Mouse (Mus musculus) urinary bladder, postnatal 25 days (tissue): ENCODE measurements at regions not wholly inside any gene's neighbourhood (a gene's known extent, or its start where the extent isn't known, plus 50 kb on each side); places are given as distances from the start of the nearest gene placed in this dataset.

Experiments
- DNase-seq: peaks from one replicate; pipeline ENCODE4 v3.0.0; 2022; ENCODE audit warnings: low spot score

- DNase-seq = no peak
Observed at GRCm38 (mm10) chr15:62186548-62186947, 1263.7 kb upstream of the A1bg start.

GRCm38 (mm10) chr15:62183803-62184202, 1261.0 kb upstream of the A1bg start:
- DNase-seq = no peak

GRCm38 (mm10) chr15:62181454-62181910, 1258.7 kb upstream of the A1bg start:
- no peak for DNase-seq

- DNase-seq = no peak
Observed at GRCm38 (mm10) chr15:62180718-62181117, 1257.9 kb upstream of the A1bg start.

- no peak for DNase-seq
Observed at GRCm38 (mm10) chr15:62179801-62180200, 1257.0 kb upstream of the A1bg start.

- DNase-seq = no peak
Observed at GRCm38 (mm10) chr15:62178568-62178967, 1255.8 kb upstream of the A1bg start.

GRCm38 (mm10) chr15:62177768-62178410, 1255.1 kb upstream of the A1bg start:
- DNase-seq = no peak

GRCm38 (mm10) chr15:62176076-62176475, 1253.3 kb upstream of the A1bg start:
- DNase-seq = no peak

GRCm38 (mm10) chr15:62173633-62174543, 1251.1 kb upstream of the A1bg start:
- DNase-seq = no peak

GRCm38 (mm10) chr15:62171632-62172031, 1248.8 kb upstream of the A1bg start:
- no peak for DNase-seq

- DNase-seq = no peak
Observed at GRCm38 (mm10) chr15:62171167-62171566, 1248.4 kb upstream of the A1bg start.

- no peak for DNase-seq
Observed at GRCm38 (mm10) chr15:62170337-62170736, 1247.5 kb upstream of the A1bg start.

GRCm38 (mm10) chr15:62169591-62170019, 1246.8 kb upstream of the A1bg start:
- no peak for DNase-seq

GRCm38 (mm10) chr15:62168958-62169590, 1246.3 kb upstream of the A1bg start:
- DNase-seq = no peak

GRCm38 (mm10) chr15:62168522-62168921, 1245.7 kb upstream of the A1bg start:
- no peak for DNase-seq

GRCm38 (mm10) chr15:62166786-62167185, 1244.0 kb upstream of the A1bg start:
- no peak for DNase-seq

GRCm38 (mm10) chr15:62165826-62166500, 1243.2 kb upstream of the A1bg start:
- no peak for DNase-seq

GRCm38 (mm10) chr15:62164766-62165410, 1242.1 kb upstream of the A1bg start:
- DNase-seq = no peak

- DNase-seq = no peak
Observed at GRCm38 (mm10) chr15:62163203-62163602, 1240.4 kb upstream of the A1bg start.

GRCm38 (mm10) chr15:62162648-62163194, 1239.9 kb upstream of the A1bg start:
- no peak for DNase-seq

- no peak for DNase-seq
Observed at GRCm38 (mm10) chr15:62161975-62162647, 1239.3 kb upstream of the A1bg start.
